Mouse (Mus musculus) CD4-positive, CD25-positive, alpha-beta regulatory T cell, adult 2 months (primary cell): ENCODE measurements around the gene Polm.

Source experiments
- DNase-seq: peaks from one replicate; pipeline ENCODE4 v3.0.0-alpha.2; 2012; ENCODE audit warnings: low read depth, low spot score

Gene Polm

GRCm38 (mm10) chr11:5837251-5838246, at the start of gene Polm:
Gene Polm (minus strand): TSS chr11:5838016.
- peak; percentile 90 for DNase-seq

GRCm38 (mm10) chr11:5887250-5887649, 49.4 kb upstream of the Polm start:
- no peak for DNase-seq

- peak; percentile 79 for DNase-seq
These were observed 48.4 kb upstream of the Polm start for GRCm38 (mm10) chr11:5886187-5886586.

- DNase-seq: peak; percentile 15
These were observed 44.7 kb upstream of the Polm start for GRCm38 (mm10) chr11:5882518-5882917.

GRCm38 (mm10) chr11:5879905-5880304, 42.1 kb upstream of the Polm start:
- DNase-seq: peak; percentile 66

GRCm38 (mm10) chr11:5878661-5879060, 40.8 kb upstream of the Polm start:
- DNase-seq: no peak

- peak; percentile 99 for DNase-seq
These were observed 40.2 kb upstream of the Polm start, which contains the start of gene Pold2 for GRCm38 (mm10) chr11:5877921-5878526. Gene Pold2 (minus strand): TSS chr11:5878292.

- no peak for DNase-seq
These were observed 39.6 kb upstream of the Polm start for GRCm38 (mm10) chr11:5877421-5877820.

GRCm38 (mm10) chr11:5873192-5873591, 35.4 kb upstream of the Polm start:
- no peak for DNase-seq

GRCm38 (mm10) chr11:5872707-5873106, 34.9 kb upstream of the Polm start:
- DNase-seq: no peak

- DNase-seq: no peak
These were observed 32.3 kb upstream of the Polm start for GRCm38 (mm10) chr11:5870069-5870468.

GRCm38 (mm10) chr11:5869331-5869730, 31.5 kb upstream of the Polm start:
- DNase-seq: no peak

- no peak for DNase-seq
These were observed 30.5 kb upstream of the Polm start for GRCm38 (mm10) chr11:5868324-5868723.

GRCm38 (mm10) chr11:5867196-5867595, 29.4 kb upstream of the Polm start:
- DNase-seq: no peak

- no peak for DNase-seq
These were observed 24.7 kb upstream of the Polm start for GRCm38 (mm10) chr11:5862394-5863105.

- DNase-seq: peak; percentile 45
These were observed 24.0 kb upstream of the Polm start, which contains the start of gene Aebp1 for GRCm38 (mm10) chr11:5861678-5862393. Gene Aebp1 (plus strand): TSS chr11:5861947.

GRCm38 (mm10) chr11:5860639-5861038, 22.8 kb upstream of the Polm start:
- no peak for DNase-seq

- DNase-seq: no peak
These were observed 22.2 kb upstream of the Polm start for GRCm38 (mm10) chr11:5859883-5860550.

- DNase-seq: peak; percentile 48
These were observed 20.9 kb upstream of the Polm start for GRCm38 (mm10) chr11:5858723-5859122.

GRCm38 (mm10) chr11:5856479-5857130, 18.8 kb upstream of the Polm start:
- no peak for DNase-seq
